Mouse (Mus musculus): ENCODE measurements at regions not wholly inside any gene's neighbourhood (a gene's known extent, or its start where the extent isn't known, plus 50 kb on each side); places are given as distances from the start of the nearest gene placed in this dataset.

DNA sequence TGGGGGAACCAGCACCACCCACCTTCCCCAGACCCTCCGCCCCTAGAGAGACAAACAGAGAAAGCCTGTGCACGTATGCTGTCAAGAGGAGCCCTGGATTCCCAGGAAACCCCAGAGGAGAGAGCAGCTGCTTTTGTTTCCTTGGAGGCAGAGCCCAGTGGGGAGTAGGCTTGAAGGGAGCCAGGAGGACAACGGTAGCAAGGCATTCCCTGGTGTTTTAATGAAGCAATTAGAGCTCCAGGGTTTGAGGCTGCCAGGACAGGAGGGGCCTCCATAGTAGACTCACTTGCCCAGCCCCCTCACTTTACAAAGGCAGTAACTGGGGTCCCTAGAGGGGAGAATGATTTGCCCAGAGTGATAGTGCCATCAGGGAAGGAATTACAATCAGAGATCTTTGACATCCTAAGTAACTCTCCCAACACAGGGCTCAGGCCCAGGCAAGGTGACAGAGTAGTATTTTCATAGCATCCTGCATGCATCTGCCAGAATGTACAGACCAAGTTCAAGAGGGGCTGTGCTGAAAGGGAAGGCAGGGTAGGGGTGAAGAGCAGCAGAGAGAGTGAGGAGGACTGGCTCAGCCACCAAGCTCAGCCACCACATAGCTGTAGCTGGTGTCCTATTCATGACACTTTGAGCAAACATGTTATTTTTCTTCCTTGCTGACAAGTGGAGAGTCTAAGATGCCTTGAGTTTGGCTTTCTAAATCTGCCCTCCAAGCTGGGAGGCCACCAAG, 389.0 kb downstream of the Nedd1 start:
- Histone ChIP-seq H3K27ac (ENCODE audit: low read depth, low read length) (peak overlapping the region; percentile 18; the same call in 1 of the 2 replicates), H3K4me3 (ENCODE audit: low read depth, low read length) (no peak overlapping the region)
- WGBS, result 4% methylated on average over 3 of the region's 3 CpGs

DNA sequence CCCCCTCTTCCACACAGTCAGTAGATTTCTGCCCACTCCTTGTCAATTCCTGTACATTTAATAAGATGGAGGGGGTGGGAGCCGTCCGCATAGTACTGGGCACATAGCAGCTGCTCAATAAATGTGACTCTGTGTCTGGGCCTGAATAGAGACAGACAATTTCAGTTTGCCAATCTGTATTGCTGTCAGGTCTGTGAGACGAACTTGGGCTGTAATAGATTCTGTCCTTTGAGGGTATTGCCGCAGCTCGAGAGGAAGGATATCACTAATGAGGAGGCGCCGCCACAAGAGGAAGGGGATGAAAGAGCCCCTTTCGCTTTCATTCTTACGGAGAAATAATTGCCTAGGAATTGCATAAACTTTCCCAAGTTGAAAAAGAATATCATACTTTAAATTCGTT, 392.1 kb downstream of the Nedd1 start:
- H3K27me3 ChIP-seq (ENCODE audit: control insufficient read depth, insufficient read depth, low read length), result no peaks in the 10 kb centered on the region
- no peaks in the 10 kb centered on the region for H3K9me3 ChIP-seq (ENCODE audit: control insufficient read depth, low read length)
- no peak overlapping the region for H3K4me3 ChIP-seq (ENCODE audit: low read depth, low read length)
- H3K36me3 ChIP-seq (ENCODE audit: control insufficient read depth, insufficient read depth, low read length), result no peaks in the 10 kb centered on the region
- ATAC-seq (ENCODE audit: low read depth), result no peak
- no peak overlapping the region for H3K9ac ChIP-seq (replicated peaks; ENCODE audit: low read depth, low read length)
- no peak overlapping the region for H3K4me2 ChIP-seq (ENCODE audit: low read depth, low read length)
- WGBS, result 61% methylated on average over 10 of the region's 10 CpGs
- H3K27ac ChIP-seq (ENCODE audit: low read depth, low read length), result no peak overlapping the region
- H3K4me1 ChIP-seq (ENCODE audit: control insufficient read depth, insufficient read depth, low read length), result 0 out of 2 replicates have a peak, but pooled peaks cover 3% of the 10 kb centered on the region

More for the DNA sequence above, 389.0 kb downstream of the Nedd1 start:
- H3K9me3 ChIP-seq (ENCODE audit: control insufficient read depth, low read length), result no peaks in the 10 kb centered on the region
- H3K9ac ChIP-seq (replicated peaks; ENCODE audit: low read depth, low read length), result no peak overlapping the region
- H3K4me1 ChIP-seq (ENCODE audit: control insufficient read depth, insufficient read depth, low read length), result 0 out of 2 replicates have a peak, but pooled peaks cover 3% of the 10 kb centered on the region
- peak; percentile 87 for ATAC-seq (ENCODE audit: low read depth)
- no peaks in the 10 kb centered on the region for H3K27me3 ChIP-seq (ENCODE audit: control insufficient read depth, insufficient read depth, low read length)
- H3K36me3 ChIP-seq (ENCODE audit: control insufficient read depth, insufficient read depth, low read length), result no peaks in the 10 kb centered on the region
- H3K4me2 ChIP-seq (ENCODE audit: low read depth, low read length), result no peak overlapping the region

DNA sequence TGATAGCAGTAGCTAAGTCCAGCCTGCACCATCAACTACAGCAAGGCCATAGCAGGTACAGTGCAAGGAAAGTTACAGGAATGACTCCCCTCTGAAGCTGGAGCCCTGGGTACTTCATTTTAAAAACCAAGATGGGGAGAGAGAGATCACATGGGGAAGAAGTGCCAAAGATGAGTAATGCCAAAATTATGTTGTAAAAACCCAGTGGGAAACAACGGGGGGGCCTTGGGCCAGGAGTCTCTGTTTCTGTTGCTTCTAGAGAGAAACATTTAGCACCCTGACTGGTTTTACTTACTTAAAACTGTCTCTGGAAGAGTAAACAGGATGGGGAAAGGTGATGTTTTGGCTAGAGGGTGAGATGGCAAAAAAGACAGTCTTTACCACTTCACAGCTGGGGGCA, 392.6 kb downstream of the Nedd1 start:
- no peak overlapping the region for H3K9ac ChIP-seq (replicated peaks; ENCODE audit: low read depth, low read length)

GRCm38 (mm10) chr10:92325284-92325989, 396.8 kb downstream of the Nedd1 start:
- no peak for ATAC-seq (ENCODE audit: low read depth)
- Histone ChIP-seq H3K9me3 (ENCODE audit: control insufficient read depth, low read length) (no peaks in the 10 kb centered on the region), H3K4me3 (ENCODE audit: low read depth, low read length) (no peak overlapping the region), H3K36me3 (ENCODE audit: control insufficient read depth, insufficient read depth, low read length) (no peaks in the 10 kb centered on the region), H3K4me1 (ENCODE audit: control insufficient read depth, insufficient read depth, low read length) (no peaks in the 10 kb centered on the region), H3K4me2 (ENCODE audit: low read depth, low read length) (no peak overlapping the region), H3K27me3 (ENCODE audit: control insufficient read depth, insufficient read depth, low read length) (no peaks in the 10 kb centered on the region), H3K27ac (ENCODE audit: low read depth, low read length) (no peak overlapping the region), H3K9ac (replicated peaks; ENCODE audit: low read depth, low read length) (no peak overlapping the region)
- 77% methylated on average over 4 of the region's 4 CpGs for WGBS

More for the DNA sequence above, 392.6 kb downstream of the Nedd1 start:
- Histone ChIP-seq H3K4me2 (ENCODE audit: low read depth, low read length) (no peak overlapping the region), H3K4me3 (ENCODE audit: low read depth, low read length) (no peak overlapping the region), H3K27me3 (ENCODE audit: control insufficient read depth, insufficient read depth, low read length) (no peaks in the 10 kb centered on the region), H3K36me3 (ENCODE audit: control insufficient read depth, insufficient read depth, low read length) (no peaks in the 10 kb centered on the region), H3K27ac (ENCODE audit: low read depth, low read length) (no peak overlapping the region), H3K9me3 (ENCODE audit: control insufficient read depth, low read length) (no peaks in the 10 kb centered on the region), H3K4me1 (ENCODE audit: control insufficient read depth, insufficient read depth, low read length) (0 out of 2 replicates have a peak, but pooled peaks cover 3% of the 10 kb centered on the region)
- no peak for ATAC-seq (ENCODE audit: low read depth)
- WGBS, result 79% methylated on average over 1 of the region's 1 CpGs

DNA sequence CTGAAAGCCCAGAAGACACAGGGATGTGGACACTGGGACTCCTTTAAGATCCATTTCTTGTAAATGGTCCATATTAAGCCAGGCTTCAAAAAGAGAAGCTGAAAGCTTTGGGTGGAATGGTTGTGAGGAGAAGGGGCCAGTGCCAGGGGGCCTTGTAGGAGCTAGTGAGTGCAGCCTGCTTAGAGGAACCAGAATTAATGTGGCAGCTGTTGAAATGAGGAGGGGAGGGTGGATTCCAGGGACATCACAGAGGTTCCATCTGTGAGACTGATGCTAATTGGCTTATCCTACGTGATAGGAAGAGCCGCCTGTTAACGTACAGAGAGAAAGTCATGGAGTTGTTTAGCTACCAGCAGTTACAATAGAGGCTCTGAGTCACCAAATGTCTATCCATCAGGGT, 407.6 kb downstream of the Nedd1 start:
- ATAC-seq (ENCODE audit: low read depth), result no peak
- 24% methylated on average over 3 of the region's 3 CpGs for WGBS
- H3K9ac ChIP-seq (replicated peaks; ENCODE audit: low read depth, low read length), result no peak overlapping the region

DNA sequence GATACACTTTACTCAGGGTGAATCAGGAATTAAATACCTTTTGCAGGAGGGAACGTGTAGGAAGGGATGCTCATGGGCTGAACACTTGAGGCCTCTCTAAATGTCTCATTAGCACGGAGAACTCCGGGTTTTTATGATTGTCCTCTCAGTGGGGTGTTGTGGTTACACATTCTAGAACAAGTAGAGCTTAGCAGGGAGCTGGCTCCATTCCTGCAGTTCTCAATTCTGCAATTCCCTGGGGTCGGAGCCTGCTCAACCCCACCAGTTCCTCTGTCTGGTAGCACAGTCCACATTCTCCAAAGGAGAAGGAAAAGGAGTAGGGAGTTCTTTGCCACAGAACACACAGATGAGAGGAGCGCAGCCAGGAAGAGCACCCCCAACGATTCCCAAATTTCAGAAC, 409.9 kb downstream of the Nedd1 start:
- 45% methylated on average over 6 of the region's 6 CpGs for WGBS
- no peak overlapping the region for H3K4me3 ChIP-seq (ENCODE audit: low read depth, low read length)
- no peaks in the 10 kb centered on the region for H3K9me3 ChIP-seq (ENCODE audit: control insufficient read depth, low read length)
- no peak overlapping the region for H3K4me2 ChIP-seq (ENCODE audit: low read depth, low read length)
- no peaks in the 10 kb centered on the region for H3K4me1 ChIP-seq (ENCODE audit: control insufficient read depth, insufficient read depth, low read length)
- H3K36me3 ChIP-seq (ENCODE audit: control insufficient read depth, insufficient read depth, low read length), result no peaks in the 10 kb centered on the region
- H3K27me3 ChIP-seq (ENCODE audit: control insufficient read depth, insufficient read depth, low read length), result no peaks in the 10 kb centered on the region
- H3K9ac ChIP-seq (replicated peaks; ENCODE audit: low read depth, low read length), result no peak overlapping the region
- ATAC-seq (ENCODE audit: low read depth), result no peak
- no peak overlapping the region for H3K27ac ChIP-seq (ENCODE audit: low read depth, low read length)

More for the DNA sequence above, 407.6 kb downstream of the Nedd1 start:
- no peaks in the 10 kb centered on the region for H3K27me3 ChIP-seq (ENCODE audit: control insufficient read depth, insufficient read depth, low read length)
- no peaks in the 10 kb centered on the region for H3K4me1 ChIP-seq (ENCODE audit: control insufficient read depth, insufficient read depth, low read length)
- H3K4me3 ChIP-seq (ENCODE audit: low read depth, low read length), result no peak overlapping the region
- H3K4me2 ChIP-seq (ENCODE audit: low read depth, low read length), result no peak overlapping the region
- no peak overlapping the region for H3K27ac ChIP-seq (ENCODE audit: low read depth, low read length)
- H3K9me3 ChIP-seq (ENCODE audit: control insufficient read depth, low read length), result no peaks in the 10 kb centered on the region
- H3K36me3 ChIP-seq (ENCODE audit: control insufficient read depth, insufficient read depth, low read length), result no peaks in the 10 kb centered on the region

DNA sequence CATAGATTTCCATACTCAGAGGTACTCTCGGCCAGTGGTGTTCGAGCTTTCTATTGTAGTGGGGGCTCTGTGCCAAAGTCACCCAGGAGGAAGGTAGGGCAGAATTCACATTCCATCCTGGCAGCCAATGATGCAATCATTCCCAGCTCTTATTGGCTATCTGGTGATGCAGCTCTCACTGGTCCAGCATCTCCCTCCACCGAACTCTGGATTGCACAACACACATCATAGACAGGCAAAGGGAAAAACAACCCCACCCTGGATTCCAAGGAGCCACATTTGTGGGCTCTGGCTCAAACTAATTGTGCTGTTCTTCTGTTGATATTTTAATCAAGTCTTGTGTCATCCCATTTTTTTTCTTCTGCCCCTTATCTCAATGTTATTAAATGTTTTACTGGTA, 413.6 kb downstream of the Nedd1 start:
- H3K4me3 ChIP-seq (ENCODE audit: low read depth, low read length), result no peak overlapping the region
- no peak overlapping the region for H3K27ac ChIP-seq (ENCODE audit: low read depth, low read length)
- H3K36me3 ChIP-seq (ENCODE audit: control insufficient read depth, insufficient read depth, low read length), result no peaks in the 10 kb centered on the region
- no peaks in the 10 kb centered on the region for H3K9me3 ChIP-seq (ENCODE audit: control insufficient read depth, low read length)
- H3K9ac ChIP-seq (replicated peaks; ENCODE audit: low read depth, low read length), result no peak overlapping the region
- no peaks in the 10 kb centered on the region for H3K4me1 ChIP-seq (ENCODE audit: control insufficient read depth, insufficient read depth, low read length)
- WGBS, result 91% methylated on average over 3 of the region's 3 CpGs
- no peak overlapping the region for H3K4me2 ChIP-seq (ENCODE audit: low read depth, low read length)
- H3K27me3 ChIP-seq (ENCODE audit: control insufficient read depth, insufficient read depth, low read length), result no peaks in the 10 kb centered on the region
- ATAC-seq (ENCODE audit: low read depth), result no peak

GRCm38 (mm10) chr10:92307861-92308260, 414.4 kb downstream of the Nedd1 start:
- Histone ChIP-seq H3K27ac (ENCODE audit: low read depth, low read length) (no peak overlapping the region), H3K4me1 (ENCODE audit: control insufficient read depth, insufficient read depth, low read length) (no peaks in the 10 kb centered on the region), H3K27me3 (ENCODE audit: control insufficient read depth, insufficient read depth, low read length) (no peaks in the 10 kb centered on the region), H3K9me3 (ENCODE audit: control insufficient read depth, low read length) (no peaks in the 10 kb centered on the region), H3K36me3 (ENCODE audit: control insufficient read depth, insufficient read depth, low read length) (no peaks in the 10 kb centered on the region), H3K4me2 (ENCODE audit: low read depth, low read length) (no peak overlapping the region), H3K9ac (replicated peaks; ENCODE audit: low read depth, low read length) (no peak overlapping the region), H3K4me3 (ENCODE audit: low read depth, low read length) (no peak overlapping the region)
- 36% methylated on average over 3 of the region's 3 CpGs for WGBS
- ATAC-seq (ENCODE audit: low read depth), result no peak

GRCm38 (mm10) chr10:92298693-92299092, 423.5 kb downstream of the Nedd1 start:
- H3K4me1 ChIP-seq (ENCODE audit: control insufficient read depth, insufficient read depth, low read length), result peaks cover 9% of the 10 kb centered on the region
- H3K4me2 ChIP-seq (ENCODE audit: low read depth, low read length), result no peak overlapping the region
- no peaks in the 10 kb centered on the region for H3K9me3 ChIP-seq (ENCODE audit: control insufficient read depth, low read length)
- H3K27me3 ChIP-seq (ENCODE audit: control insufficient read depth, insufficient read depth, low read length), result no peaks in the 10 kb centered on the region
- H3K9ac ChIP-seq (replicated peaks; ENCODE audit: low read depth, low read length), result no peak overlapping the region
- 67% methylated on average over 13 of the region's 13 CpGs for WGBS
- no peak overlapping the region for H3K4me3 ChIP-seq (ENCODE audit: low read depth, low read length)
- no peak for ATAC-seq (ENCODE audit: low read depth)
- no peaks in the 10 kb centered on the region for H3K36me3 ChIP-seq (ENCODE audit: control insufficient read depth, insufficient read depth, low read length)
- no peak overlapping the region for H3K27ac ChIP-seq (ENCODE audit: low read depth, low read length)
